Mouse (Mus musculus): ENCODE results near the gene Rps27.

- no peak for TF ChIP-seq CTCF (IDR thresholded peaks at IDR 0.05)
- no peak for TF ChIP-seq EP300 (IDR thresholded peaks at IDR 0.05)
Measured at GRCm38 (mm10) chr3:90255194-90255565, 41.7 kb upstream of the Rps27 start.
